Comparison of ENCODE assay signal across 25 mouse cellular contexts in the genomic region with DNA sequence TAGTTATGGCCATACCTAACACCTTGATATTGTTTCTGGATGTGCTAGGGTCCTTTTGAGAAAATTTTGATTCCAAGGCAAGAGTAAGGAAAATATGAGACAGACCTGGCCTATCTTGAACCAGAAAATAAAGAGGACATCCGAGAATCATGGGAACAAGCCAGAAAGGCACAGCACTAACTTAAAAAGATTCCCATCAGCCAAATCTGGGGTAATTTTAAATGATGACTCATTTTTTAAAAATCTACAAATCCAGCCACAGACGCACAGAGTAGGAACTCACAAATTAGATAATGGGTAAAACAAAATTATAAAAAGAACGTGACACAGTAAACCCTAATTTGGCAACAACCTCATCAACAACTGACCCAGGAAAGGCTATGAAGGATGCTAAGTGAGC.
"Had no signal": no experiment of that assay in that cellular context is flagged by ENCODE, and none has a peak within 500 bp of the region (broad histone marks: within the 10 kb centered on the region; RNA-seq: fewer than 3 reads in every experiment).

No protein-coding gene starts in this region.

- H3K9me3 ChIP-seq: embryonic facial prominence, embryonic 10.5 days; embryonic facial prominence, embryonic 12.5 days; embryonic facial prominence, embryonic 13.5 days; embryonic facial prominence, embryonic 15.5 days; forebrain, embryonic 10.5 days; forebrain, embryonic 12.5 days; forebrain, embryonic 13.5 days; forebrain, embryonic 15.5 days; heart, embryonic 10.5 days had no signal

- H3K4me1 ChIP-seq: embryonic facial prominence, embryonic 10.5 days; embryonic facial prominence, embryonic 12.5 days; embryonic facial prominence, embryonic 13.5 days; embryonic facial prominence, embryonic 15.5 days; forebrain, embryonic 10.5 days; forebrain, embryonic 12.5 days; forebrain, embryonic 15.5 days had no signal

- H3K9ac ChIP-seq: embryonic facial prominence, embryonic 12.5 days; embryonic facial prominence, embryonic 13.5 days; embryonic facial prominence, embryonic 15.5 days; forebrain, embryonic 12.5 days; forebrain, embryonic 13.5 days; forebrain, embryonic 15.5 days; forebrain, postnatal 0 days had no signal

- H3K4me3 ChIP-seq: embryonic facial prominence, embryonic 10.5 days; embryonic facial prominence, embryonic 12.5 days; embryonic facial prominence, embryonic 13.5 days; embryonic facial prominence, embryonic 15.5 days; erythroblast, embryonic 14.5 days; forebrain, embryonic 10.5 days; forebrain, embryonic 12.5 days; forebrain, embryonic 13.5 days; forebrain, embryonic 15.5 days; gastrocnemius, adult 2 months; heart, embryonic 10.5 days had no signal

- ATAC-seq: forebrain, embryonic 13.5 days; forebrain, embryonic 14.5 days; forebrain, embryonic 15.5 days; forebrain, embryonic 16.5 days; forebrain, postnatal 0 days had no signal

- H3K27me3 ChIP-seq: embryonic facial prominence, embryonic 12.5 days; embryonic facial prominence, embryonic 13.5 days; embryonic facial prominence, embryonic 15.5 days; forebrain, embryonic 12.5 days; forebrain, embryonic 13.5 days; forebrain, embryonic 15.5 days had no signal

- H3K36me3 ChIP-seq: embryonic facial prominence, embryonic 10.5 days; embryonic facial prominence, embryonic 12.5 days; embryonic facial prominence, embryonic 13.5 days; embryonic facial prominence, embryonic 15.5 days; forebrain, embryonic 10.5 days; forebrain, embryonic 12.5 days; forebrain, embryonic 15.5 days; heart, embryonic 10.5 days had no signal

- DNase-seq: cerebellum, adult 9-11 months; cerebellum, postnatal 10 days; cerebellum, postnatal 14 days; cerebellum, postnatal 25 days; cerebellum, postnatal 36 days; embryo, embryonic 11 days; forebrain, postnatal 0 days; gastrocnemius, adult 2 months; gastrocnemius, postnatal 10 days; gastrocnemius, postnatal 14 days; gastrocnemius, postnatal 25 days; gastrocnemius, postnatal 36 days; heart, adult 11 months had no signal

- H3K4me2 ChIP-seq: embryonic facial prominence, embryonic 12.5 days; embryonic facial prominence, embryonic 13.5 days; embryonic facial prominence, embryonic 15.5 days; forebrain, embryonic 12.5 days; forebrain, embryonic 13.5 days; forebrain, embryonic 15.5 days had no signal

- H3K27ac ChIP-seq: embryonic facial prominence, embryonic 10.5 days; embryonic facial prominence, embryonic 12.5 days; embryonic facial prominence, embryonic 13.5 days; embryonic facial prominence, embryonic 15.5 days; forebrain, embryonic 10.5 days; forebrain, embryonic 12.5 days; forebrain, embryonic 13.5 days; forebrain, embryonic 15.5 days; gastrocnemius, adult 2 months; heart, embryonic 10.5 days had no signal
